Mouse (Mus musculus) olfactory bulb, adult 2 months (tissue): ENCODE data around the gene Cxcl10.

ENCODE experiments used
- CTCF ChIP-seq: fragments of 200-500 bp; IDR thresholded peaks from 2 replicates; pipeline ENCODE4 v1.5.1; 2012; ENCODE audit warnings: low read depth, mild to moderate bottlenecking, low read length, moderate library complexity; ENCODE audit not compliant: insufficient read depth
- POLR2A ChIP-seq: fragments of 200-500 bp; IDR thresholded peaks from 2 replicates; pipeline ENCODE4 v1.6.1; 2012; ENCODE audit warnings: mild to moderate bottlenecking, low read depth, low read length, moderate library complexity; ENCODE audit not compliant: insufficient read depth

DNA sequence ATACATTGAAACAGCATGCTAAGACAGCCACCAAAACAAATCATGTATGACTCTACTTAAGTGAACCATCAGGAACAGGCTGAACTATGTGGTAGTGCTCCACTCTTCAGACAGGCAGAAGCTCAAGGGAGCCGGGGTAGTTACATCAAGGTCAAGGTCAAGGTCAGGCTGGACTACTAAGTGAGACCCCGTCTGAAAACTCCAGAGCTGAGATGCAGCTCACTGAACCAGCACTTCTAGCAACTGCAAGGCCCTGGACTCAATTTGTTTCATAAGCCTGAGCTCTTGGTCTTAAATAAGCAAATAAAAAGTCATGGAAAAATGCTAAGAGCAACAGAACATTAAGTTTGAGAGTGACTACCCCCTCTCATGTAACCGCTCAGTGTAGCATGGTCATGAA, 44.4 kb downstream of the Cxcl10 start:
- no peak for TF ChIP-seq CTCF
- no peak for TF ChIP-seq POLR2A
